Mouse (Mus musculus): Measurements from ENCODE around the gene Sipa1l3.

Sipa1l3 gene

GRCm38 (mm10) chr7:29337766-29338165 lies 180.7 kb downstream of the Sipa1l3 start:
- DNase-seq (ENCODE audit: extremely low read depth, low read depth): no peak

DNA sequence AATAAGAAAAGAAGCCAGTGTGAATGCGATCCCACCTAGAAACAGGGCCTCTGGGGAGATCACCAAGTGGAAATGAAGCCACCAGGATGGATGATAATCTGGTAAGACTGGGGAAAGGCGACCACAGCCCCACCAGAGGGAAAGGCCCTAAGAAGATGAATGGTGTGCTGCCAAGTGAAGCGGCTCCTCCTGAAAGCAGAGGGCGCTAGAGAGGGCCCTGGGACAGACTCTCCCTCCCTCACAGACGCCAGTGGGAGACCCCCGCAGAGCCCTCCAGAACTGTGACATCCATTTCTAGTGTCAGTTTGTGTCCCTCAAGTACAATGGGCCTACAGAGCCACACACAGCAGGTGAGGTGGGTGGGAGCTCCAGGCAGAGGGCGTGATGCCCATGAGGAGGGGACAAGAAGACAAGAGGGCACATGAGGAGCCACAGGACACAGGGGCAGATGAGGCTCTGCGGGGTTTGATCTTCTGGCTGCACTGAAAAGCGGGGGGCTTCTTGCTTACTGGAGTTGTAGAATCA lies 181.6 kb downstream of the Sipa1l3 start:
- no peak for DNase-seq (ENCODE audit: extremely low read depth, low read depth)

GRCm38 (mm10) chr7:29335841-29336671 lies 182.4 kb downstream of the Sipa1l3 start:
- DNase-seq (ENCODE audit: extremely low read depth, low read depth): no peak

DNA sequence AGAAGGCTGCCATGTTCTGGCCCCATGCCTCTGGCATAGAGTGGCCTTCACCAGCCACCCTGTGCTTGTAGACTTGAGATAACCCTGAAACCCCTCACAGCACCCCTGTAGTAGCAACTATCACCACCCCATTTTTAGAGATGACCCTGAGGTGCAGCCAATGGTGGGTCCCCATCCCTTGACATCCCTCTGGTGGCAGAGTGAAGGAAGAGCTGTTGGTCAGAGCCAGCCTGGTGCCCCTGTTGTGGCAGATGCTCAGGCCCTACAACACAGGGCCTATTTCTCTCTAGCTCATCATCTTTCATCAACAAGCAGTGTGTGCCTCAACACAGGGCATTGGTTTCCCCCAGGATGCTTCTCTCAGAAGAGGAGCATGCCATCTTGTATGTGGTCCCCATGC lies 183.2 kb downstream of the Sipa1l3 start:
- no peak for DNase-seq (ENCODE audit: extremely low read depth, low read depth)

GRCm38 (mm10) chr7:29334156-29334555 lies 184.3 kb downstream of the Sipa1l3 start:
- no peak for DNase-seq (ENCODE audit: extremely low read depth, low read depth)

GRCm38 (mm10) chr7:29328984-29329383 lies 189.5 kb downstream of the Sipa1l3 start:
- no peak for DNase-seq (ENCODE audit: extremely low read depth, low read depth)

DNA sequence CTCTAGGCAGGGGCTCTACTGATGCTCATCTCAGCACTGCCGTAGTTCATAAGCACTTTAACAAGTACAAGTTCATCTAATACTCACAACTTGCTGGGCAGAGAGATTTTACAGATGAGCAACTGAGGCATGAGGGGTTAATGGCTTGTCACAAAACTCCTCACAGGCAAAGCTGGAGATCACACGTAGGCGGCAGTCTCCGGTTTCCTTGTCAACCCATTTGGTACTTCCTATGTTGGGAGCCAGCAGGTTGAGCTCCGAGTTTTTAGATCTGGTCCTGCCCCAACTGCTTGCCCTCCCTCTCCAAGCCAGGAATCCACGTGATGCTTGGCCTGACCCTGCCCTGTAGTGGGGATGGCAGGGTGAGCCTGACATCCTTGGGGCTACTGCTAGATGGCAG lies 191.4 kb downstream of the Sipa1l3 start:
- no peak for DNase-seq (ENCODE audit: extremely low read depth, low read depth)

DNA sequence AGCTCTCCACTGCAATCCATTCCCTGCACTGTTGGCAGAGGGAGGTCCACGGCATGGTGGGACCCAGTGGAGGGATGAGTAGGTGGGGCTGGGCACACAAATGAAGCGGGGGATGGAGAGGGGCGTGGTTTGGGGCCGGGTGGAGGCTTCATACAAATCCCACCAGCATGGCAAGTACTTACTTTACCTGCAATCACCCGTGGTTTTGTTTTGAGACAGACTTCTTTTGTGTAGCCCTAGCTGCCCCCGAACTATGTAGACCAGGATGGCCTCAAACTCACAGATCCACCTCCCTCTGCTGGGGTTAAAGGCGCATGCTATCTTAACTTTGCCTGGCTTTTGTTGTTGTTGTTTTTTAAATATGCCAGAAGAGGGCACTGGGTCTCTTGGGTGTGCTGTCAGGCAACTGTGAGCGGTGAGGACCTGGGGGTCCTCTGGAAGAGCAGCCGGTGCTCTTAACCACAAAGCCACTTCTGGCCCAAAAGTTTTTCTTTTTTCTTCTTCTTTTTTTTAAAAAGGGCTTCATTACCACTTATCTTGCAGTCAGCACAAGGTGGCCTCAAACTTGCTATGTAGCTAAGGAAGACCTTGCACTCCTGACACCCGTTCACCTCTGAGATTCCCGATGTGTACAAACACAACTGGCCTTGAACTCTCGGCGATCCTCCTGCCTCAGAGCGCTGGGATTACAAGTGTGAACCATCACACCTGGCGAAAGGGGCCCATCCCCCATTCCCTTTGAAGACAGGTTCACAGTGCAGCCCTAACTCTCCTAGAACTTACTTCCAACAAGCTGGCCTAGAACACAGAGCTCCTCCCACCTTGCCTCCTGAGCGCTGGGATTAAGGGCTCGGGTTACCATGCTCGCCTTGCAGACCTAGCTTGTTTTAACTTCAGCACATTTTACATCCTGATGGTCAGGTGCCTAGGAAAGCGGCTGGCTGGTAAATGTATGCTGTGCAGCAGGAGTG lies 198.8 kb downstream of the Sipa1l3 start:
- no peak for DNase-seq (ENCODE audit: extremely low read depth, low read depth)

DNA sequence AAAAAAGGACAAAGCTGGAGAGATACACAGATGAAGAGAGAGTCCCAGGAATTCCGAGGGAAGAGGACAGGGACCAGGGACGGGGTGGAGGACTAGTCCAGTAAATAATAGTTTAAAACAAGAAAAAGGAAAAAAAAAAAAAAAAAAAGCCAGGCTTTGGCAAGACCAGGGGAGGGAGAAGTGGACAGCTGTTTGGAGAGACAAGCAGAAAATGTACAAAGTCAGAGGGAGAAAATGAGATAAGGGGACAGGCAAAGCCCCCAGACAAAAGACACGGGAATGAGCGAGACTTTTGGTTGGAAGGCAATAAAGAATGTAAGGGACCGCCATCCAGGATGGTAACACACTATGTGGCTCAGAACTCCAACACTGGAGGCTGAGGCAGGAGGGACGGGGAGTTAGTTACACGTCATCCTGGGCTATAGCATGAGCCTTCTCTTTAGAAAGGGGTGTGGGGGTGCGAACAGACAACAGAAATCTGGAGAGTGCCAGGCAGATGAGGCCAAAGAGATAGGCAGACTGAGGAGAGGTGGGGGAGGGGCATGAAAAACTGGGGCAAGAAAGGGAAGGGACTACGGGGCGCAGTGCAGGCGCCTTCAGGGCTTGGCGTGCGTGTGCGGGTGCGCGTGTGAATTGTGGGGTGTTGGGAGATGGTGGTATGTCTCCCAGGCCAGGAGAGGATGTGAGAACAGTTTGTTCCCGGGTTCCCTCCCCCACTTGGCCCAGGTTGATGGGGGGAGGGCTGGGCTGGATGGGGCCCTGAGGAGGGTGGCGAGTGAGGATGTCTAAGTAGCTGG lies 200.1 kb downstream of the Sipa1l3 start:
- no peak for DNase-seq (ENCODE audit: extremely low read depth, low read depth)

- no peak for DNase-seq (ENCODE audit: extremely low read depth, low read depth)
These were observed 200.9 kb downstream of the Sipa1l3 start for GRCm38 (mm10) chr7:29317558-29317957.

GRCm38 (mm10) chr7:29316976-29317375 lies 201.5 kb downstream of the Sipa1l3 start:
- DNase-seq (ENCODE audit: extremely low read depth, low read depth): no peak

- no peak for DNase-seq (ENCODE audit: extremely low read depth, low read depth)
These were observed 202.2 kb downstream of the Sipa1l3 start for GRCm38 (mm10) chr7:29316137-29316734.

GRCm38 (mm10) chr7:29314844-29315628 lies 203.4 kb downstream of the Sipa1l3 start:
- no peak for DNase-seq (ENCODE audit: extremely low read depth, low read depth)

DNA sequence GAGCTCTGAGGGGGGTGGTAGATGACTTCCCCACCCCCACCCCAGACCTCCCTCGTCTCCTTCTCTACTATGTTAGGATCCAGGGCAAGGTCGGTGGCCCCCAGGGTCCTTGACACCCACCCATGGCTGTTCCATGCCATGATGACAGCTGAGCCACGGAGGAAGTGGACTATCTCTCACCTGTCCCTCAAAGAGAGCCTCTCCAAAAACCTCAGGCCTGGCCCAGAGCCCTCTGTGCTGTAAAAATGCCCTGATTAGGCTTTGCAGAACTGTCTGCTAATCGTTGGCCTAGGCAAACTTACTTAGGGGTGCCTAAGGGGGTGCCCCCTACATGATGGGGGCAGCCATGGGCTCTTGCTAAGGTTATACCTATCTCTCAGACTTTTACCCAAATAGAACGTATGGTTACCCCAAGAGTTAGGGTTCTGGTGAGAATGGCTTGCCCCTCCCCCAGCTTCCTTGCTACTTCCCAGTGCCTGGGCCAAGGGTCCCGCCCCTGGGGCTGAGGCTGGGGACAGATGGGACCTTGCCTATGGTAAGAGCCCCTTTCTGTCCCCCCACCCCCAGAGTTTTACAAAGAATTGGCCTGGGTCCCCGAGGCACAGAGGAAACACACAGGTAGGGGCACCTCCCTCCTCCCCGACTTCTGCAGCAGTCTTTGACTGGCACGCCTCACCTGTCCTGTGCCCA lies 204.7 kb downstream of the Sipa1l3 start:
- no peak for DNase-seq (ENCODE audit: extremely low read depth, low read depth)

DNA sequence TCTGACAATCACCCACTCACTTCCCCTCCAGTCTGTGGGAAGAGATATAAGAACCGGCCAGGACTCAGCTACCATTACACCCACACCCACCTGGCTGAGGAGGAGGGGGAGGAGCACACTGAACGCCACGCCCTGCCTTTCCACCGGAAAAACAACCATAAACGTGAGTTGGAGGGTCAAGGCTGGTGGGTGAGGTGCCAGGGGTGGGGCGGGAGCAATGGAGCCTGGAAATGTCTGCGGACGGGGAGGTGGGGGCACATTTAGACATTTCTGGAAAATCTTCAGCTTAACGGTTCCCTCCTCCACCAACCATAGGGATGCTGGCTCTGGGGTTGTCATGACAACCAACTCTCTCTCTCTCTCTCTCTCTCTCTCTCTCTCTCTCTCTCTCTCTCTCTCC lies 205.4 kb downstream of the Sipa1l3 start:
- DNase-seq (ENCODE audit: extremely low read depth, low read depth): no peak

GRCm38 (mm10) chr7:29309749-29310148 lies 208.7 kb downstream of the Sipa1l3 start:
- DNase-seq (ENCODE audit: extremely low read depth, low read depth): no peak

GRCm38 (mm10) chr7:29309221-29309721 lies 209.2 kb downstream of the Sipa1l3 start:
- DNase-seq (ENCODE audit: extremely low read depth, low read depth): no peak

DNA sequence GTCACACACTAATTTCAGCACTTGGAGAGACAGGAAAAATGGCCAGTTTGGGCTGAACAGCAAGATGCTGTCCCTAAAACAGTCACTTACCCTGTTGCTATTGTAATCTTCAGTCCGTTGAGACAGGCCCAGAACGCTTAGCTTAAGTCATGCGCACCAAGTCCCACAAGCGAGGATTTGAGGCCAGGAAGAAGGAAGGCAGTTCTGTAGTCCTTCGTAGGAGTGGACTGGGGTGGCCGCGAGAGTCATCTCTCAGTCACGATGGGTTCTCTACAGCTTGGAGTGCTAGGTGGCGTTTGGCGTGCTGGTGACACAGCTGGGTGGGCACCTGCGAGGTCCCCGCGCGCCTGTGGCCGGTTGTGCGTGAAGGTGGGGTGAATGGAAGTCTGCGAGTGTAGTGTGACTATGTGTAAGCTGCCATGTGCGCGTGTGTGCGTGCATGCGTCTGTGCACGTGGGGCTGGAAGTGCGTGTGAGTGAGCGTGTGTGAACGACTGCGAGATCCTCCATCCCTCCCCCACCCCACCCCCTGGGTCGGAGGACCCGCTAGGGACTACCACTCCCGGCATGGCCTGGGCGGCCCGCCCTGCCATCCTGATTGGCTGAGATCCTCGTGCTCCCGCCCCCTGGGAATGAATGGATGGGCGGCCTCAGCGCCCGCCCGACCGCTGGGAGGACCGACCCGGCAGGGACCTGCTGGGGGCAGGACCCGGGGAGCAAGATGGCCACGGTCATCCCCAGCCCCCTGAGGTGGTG lies 210.9 kb downstream of the Sipa1l3 start:
- peak; percentile 83 for DNase-seq (ENCODE audit: extremely low read depth, low read depth)

Measured in MEL-GATA-1-ER (cell line).